ENCODE assay signal across 11 mouse cellular contexts in genomic region chr5:138966033-138966724, GRCm38 (mm10). TPM values are rescaled to one million over a fixed set of nuclear protein-coding genes. Genes with fewer than 3 reads are reported as not detected.
DNase-seq lines count a peak whose midpoint lies in the region; ATAC-seq and TF ChIP-seq lines count a peak whose summit lies in the region.
"Had no signal": no experiment of that assay in that cellular context is flagged by ENCODE, and none has a peak within 500 bp of the region (broad histone marks: within the 10 kb centered on the region; RNA-seq: fewer than 3 reads in every experiment).

No protein-coding gene starts in this region.

- H3K4me3 ChIP-seq in intestine, embryonic 14.5 days (ENCODE audit: low read depth, low read length) = no peak overlapping the region
- no peak overlapping the region for H3K4me3 ChIP-seq in intestine, postnatal 0 days (ENCODE audit: low read depth, low read length)
- H3K4me3 ChIP-seq in hindbrain, embryonic 15.5 days = no peak overlapping the region

- no peaks in the 10 kb centered on the region for H3K9me3 ChIP-seq in intestine, embryonic 14.5 days (ENCODE audit: control insufficient read depth, low read length)
- no peaks in the 10 kb centered on the region for H3K9me3 ChIP-seq in intestine, postnatal 0 days (ENCODE audit: control insufficient read depth)
- no peaks in the 10 kb centered on the region for H3K9me3 ChIP-seq in hindbrain, embryonic 15.5 days
- H3K9me3 ChIP-seq: G1E had no signal

- H3K4me2 ChIP-seq in intestine, embryonic 14.5 days (ENCODE audit: low read length) = no peak overlapping the region
- H3K4me2 ChIP-seq in intestine, postnatal 0 days (replicated peaks; ENCODE audit: low read depth) = no peak overlapping the region
- H3K4me2 ChIP-seq in hindbrain, embryonic 15.5 days = no peak overlapping the region

- H3K36me3 ChIP-seq in intestine, embryonic 14.5 days (ENCODE audit: control insufficient read depth, insufficient read depth, low read length) = no peaks in the 10 kb centered on the region
- no peaks in the 10 kb centered on the region for H3K36me3 ChIP-seq in intestine, postnatal 0 days (ENCODE audit: control insufficient read depth, insufficient read depth)
- H3K36me3 ChIP-seq in hindbrain, embryonic 15.5 days = no peaks in the 10 kb centered on the region
- H3K36me3 ChIP-seq: G1E had no signal

- H3K4me1 ChIP-seq in intestine, embryonic 14.5 days (replicated peaks; ENCODE audit: control insufficient read depth, insufficient read depth, low read length) = peaks cover 24% of the 10 kb centered on the region
- no peaks in the 10 kb centered on the region for H3K4me1 ChIP-seq in intestine, postnatal 0 days (replicated peaks; ENCODE audit: control insufficient read depth, insufficient read depth, low read length)
- peaks cover 22% of the 10 kb centered on the region for H3K4me1 ChIP-seq in hindbrain, embryonic 15.5 days (replicated peaks)

- ATAC-seq in intestine, embryonic 14.5 days (replicated peaks; ENCODE audit: low FRiP score, low TSS enrichment, low read depth) = 0 out of 2 replicates have a peak, but pooled peaks have one; percentile 34
- no peak for ATAC-seq in intestine, postnatal 0 days
- peak; percentile 25; the same call in 1 of the 2 replicates for ATAC-seq in hindbrain, embryonic 15.5 days (ENCODE audit: low FRiP score, low read depth)

- 20% methylated on average over 7 of the region's 7 CpGs for WGBS in intestine, embryonic 14.5 days
- 37% methylated on average over 7 of the region's 7 CpGs for WGBS in intestine, postnatal 0 days
- WGBS in hindbrain, embryonic 15.5 days = 45% methylated on average over 7 of the region's 7 CpGs

- H3K9ac ChIP-seq in intestine, embryonic 14.5 days (ENCODE audit: low read length) = no peak overlapping the region
- no peak overlapping the region for H3K9ac ChIP-seq in intestine, postnatal 0 days (ENCODE audit: low read depth, low read length)
- no peak overlapping the region for H3K9ac ChIP-seq in hindbrain, embryonic 15.5 days

- peak; percentile 26 for DNase-seq in embryo, embryonic 10 days (ENCODE audit: low spot score)
- no peak for DNase-seq in embryo, embryonic 11 days
- DNase-seq in intestine, embryonic 14.5 days (ENCODE audit: low spot score) = no peak
- DNase-seq in lung, postnatal 4 days = peak; percentile 34 to 77
- DNase-seq in left cerebral cortex, postnatal 14 days (ENCODE audit: low spot score in 2 of 2) = no peak
- no peak for DNase-seq in embryo, embryonic 10.5 days (ENCODE audit: low spot score)
- DNase-seq: left cerebral cortex, postnatal 4 days; thymus, postnatal 36 days had no signal

- no peaks in the 10 kb centered on the region for H3K27me3 ChIP-seq in intestine, embryonic 14.5 days (replicated peaks; ENCODE audit: control insufficient read depth, insufficient read depth, low read length)
- H3K27me3 ChIP-seq in intestine, postnatal 0 days (replicated peaks; ENCODE audit: control insufficient read depth, insufficient read depth, low read length) = no peaks in the 10 kb centered on the region
- H3K27me3 ChIP-seq in hindbrain, embryonic 15.5 days = no peaks in the 10 kb centered on the region

- H3K27ac ChIP-seq in intestine, embryonic 14.5 days (ENCODE audit: low read depth) = no peak overlapping the region
- no peak overlapping the region for H3K27ac ChIP-seq in intestine, postnatal 0 days (ENCODE audit: low read depth, low read length)
- H3K27ac ChIP-seq in hindbrain, embryonic 15.5 days (replicated peaks) = peak overlapping the region; percentile 37; the same call in 1 of the 2 replicates

- TF ChIP-seq CTCF in intestine, postnatal 0 days (IDR thresholded peaks at IDR 0.05; ENCODE audit: low read depth) = no peak

- intact Hi-C loops in left cerebral cortex, postnatal 14 days (cut with DNase I) = no loop called here

RNA-seq across cellular contexts. Expression of gene Pdgfa, which starts 31.0 kb away (rescaled TPM):
- 69.2 and 78.4 TPM in 2 replicates for polyA plus RNA-seq in intestine, embryonic 14.5 days (2014; fragmentation: Nextera tagmentation; extraction: Ambion mirVana)
- 64.4 and 72.0 TPM in 2 replicates for polyA plus RNA-seq in intestine, postnatal 0 days (2015; fragmentation: Nextera tagmentation; extraction: Ambion mirVana)
- polyA plus RNA-seq in hindbrain, embryonic 15.5 days (2015; fragmentation: Nextera tagmentation; extraction: Ambion mirVana) = 23.5 and 24.8 TPM in 2 replicates
- 10 to 100 TPM; 52.1 to 57.9 TPM for total RNA-seq in left cerebral cortex, postnatal 14 days (2021)
- total RNA-seq: G1E had no signal
- polyA plus RNA-seq: G1E had no signal

Comparison
In these comparisons a context has a peak if more than half of its experiments do, and no peak if none do; other contexts are left out.
1. DNase-seq: peak in embryo, embryonic 10 days (single experiment) and lung, postnatal 4 days (2 of 2); none in embryo, embryonic 11 days (single experiment), intestine, embryonic 14.5 days (single experiment), left cerebral cortex, postnatal 14 days (0 of 2) and embryo, embryonic 10.5 days (single experiment).